Mouse (Mus musculus) cerebellum, adult 11 months (tissue): Measurements from ENCODE around the gene Ccdc167.
A peak's percentile ranks its signal among the peaks of the same experiment; 100 is the strongest.

Experiments
- DNase-seq: peaks from one replicate; pipeline ENCODE4 v3.0.0; 2022

Gene Ccdc167

DNA sequence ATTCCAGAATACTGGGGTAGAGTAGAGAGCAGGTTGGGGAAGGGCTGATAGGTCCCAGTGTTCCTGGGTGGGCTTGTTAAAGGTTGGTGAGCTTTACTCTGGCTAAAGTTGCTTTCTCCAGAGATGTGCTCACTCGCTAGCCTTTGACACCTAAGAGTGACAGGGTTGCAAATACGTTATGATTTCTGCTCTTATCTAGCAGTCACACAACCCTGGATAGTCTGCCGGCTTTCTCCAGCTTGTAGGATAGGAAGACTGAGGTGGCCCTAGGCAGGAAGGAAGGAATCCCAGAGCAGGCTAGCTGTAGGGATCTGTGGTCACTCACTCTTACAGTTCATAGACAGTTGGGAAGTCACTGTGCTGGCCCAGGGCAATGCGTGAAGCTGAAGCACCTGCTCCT lies 32.6 kb downstream of the Ccdc167 start:
- DNase-seq, result no peak

GRCm38 (mm10) chr17:29683127-29683526 lies 33.7 kb downstream of the Ccdc167 start:
- DNase-seq, result no peak

DNA sequence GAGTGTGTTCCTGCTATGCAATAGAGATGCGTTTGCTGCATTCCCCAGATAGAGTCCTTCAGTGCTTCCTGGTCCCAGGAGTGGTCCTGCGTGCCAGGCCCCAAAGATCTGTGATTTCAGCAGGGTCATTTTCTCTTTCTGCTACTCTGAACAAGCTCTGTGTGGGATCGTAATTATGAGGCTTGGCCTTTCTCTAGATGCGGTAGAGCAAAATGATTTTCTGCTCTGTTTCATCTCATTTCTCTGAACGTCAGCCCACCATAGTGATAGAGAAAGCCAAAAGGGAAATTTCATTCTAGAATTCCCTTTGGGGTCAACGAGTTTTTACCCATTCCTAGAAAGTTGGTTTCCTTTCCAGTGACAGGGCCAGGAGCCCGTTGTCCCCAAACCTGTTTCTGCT lies 34.6 kb downstream of the Ccdc167 start:
- no peak for DNase-seq

- DNase-seq, result no peak
These were observed 35.2 kb downstream of the Ccdc167 start for GRCm38 (mm10) chr17:29681669-29682068.

DNA sequence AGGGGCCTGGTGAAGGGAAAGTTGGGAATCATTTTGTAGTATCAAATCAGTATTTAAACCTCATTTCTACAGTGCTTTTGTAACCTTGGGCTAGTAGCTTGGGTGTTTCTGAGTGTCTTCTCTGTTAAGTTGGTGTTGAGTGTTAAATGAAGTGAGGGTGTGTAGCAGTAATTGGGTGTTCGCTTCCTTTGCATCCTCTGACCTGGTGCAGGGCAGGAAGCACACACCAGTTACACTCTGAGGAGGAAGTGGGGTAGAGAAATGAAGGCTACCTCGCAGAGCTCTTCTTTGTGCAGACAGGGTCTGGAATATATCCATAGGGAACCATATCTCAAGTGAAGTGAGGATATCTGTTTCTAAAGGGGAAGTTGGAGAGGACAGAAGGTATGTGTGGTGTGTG lies 35.9 kb downstream of the Ccdc167 start:
- no peak for DNase-seq

DNA sequence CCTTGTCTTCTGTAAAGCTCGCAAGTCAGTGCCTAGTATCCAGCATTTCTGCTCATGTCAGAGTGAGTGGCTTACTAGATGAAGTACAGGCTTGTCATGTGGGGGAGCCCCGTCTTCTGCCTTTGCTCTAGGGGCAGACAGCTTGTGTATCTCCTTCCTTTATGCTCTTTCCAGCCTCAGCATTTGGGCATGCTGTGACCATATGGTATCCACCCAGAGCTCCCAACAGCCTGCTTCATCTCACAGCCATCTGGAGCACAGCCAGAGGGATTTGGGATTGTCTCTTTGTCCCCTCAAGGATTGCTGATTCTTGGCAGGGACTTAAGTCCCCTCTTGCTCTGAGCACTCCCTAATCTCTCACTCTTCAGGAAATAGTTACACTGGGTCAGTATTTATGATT lies 36.7 kb downstream of the Ccdc167 start:
- peak; percentile 97 for DNase-seq

DNA sequence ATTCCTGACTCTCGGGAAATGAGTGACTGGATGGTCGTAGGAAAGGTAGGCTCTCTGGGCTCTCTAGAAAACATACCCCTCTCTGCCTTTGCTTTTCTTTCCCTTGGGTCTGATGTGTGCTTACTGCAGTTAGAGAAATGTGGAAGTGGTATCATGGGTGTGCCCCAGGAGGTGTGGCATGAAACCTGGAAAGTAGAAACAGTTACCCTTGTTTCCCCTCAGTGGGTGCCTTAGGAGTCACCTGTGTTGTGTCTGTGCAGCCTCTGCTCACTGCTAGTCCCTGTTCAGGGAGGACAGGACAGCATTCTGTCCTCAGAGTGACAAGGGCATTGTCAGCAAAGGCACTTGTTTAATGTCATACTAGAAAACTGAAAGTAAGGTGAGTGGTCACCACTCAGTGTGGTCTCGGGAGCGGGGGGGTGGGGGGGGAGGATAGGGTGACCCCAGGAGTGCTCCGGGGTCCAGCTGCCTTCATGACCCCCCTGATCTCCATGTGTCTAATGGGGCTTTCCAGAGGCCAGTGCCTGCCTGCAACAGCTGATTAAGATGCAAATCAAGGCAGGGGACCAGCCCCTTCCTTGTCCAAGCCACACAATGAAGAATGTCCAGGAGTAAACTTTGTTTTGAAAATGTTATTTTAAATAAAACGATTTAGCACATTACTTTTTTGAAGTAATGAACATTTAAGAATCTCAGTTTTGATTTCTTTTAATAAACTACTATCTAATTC lies 37.6 kb downstream of the Ccdc167 start:
- DNase-seq, result no peak

DNA sequence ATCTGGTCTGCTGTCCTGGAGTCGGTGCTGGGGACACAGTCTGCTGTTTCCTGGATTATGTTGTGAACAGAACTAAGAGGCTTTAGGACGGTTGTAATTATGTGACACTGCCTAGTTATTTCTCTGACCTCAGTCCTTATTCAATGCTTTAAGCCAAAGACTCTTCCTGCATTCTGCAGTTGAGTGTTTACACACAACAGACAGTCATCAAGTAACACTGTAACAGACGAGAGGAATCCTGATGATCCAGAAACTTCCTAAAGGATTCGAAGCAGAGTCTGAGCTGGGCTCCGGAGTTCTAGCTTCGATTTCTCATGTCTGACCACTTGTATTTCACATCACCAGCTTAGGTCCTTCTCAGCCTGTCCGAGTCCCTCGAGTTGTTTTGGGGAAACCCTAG lies 38.3 kb downstream of the Ccdc167 start:
- DNase-seq, result no peak

DNA sequence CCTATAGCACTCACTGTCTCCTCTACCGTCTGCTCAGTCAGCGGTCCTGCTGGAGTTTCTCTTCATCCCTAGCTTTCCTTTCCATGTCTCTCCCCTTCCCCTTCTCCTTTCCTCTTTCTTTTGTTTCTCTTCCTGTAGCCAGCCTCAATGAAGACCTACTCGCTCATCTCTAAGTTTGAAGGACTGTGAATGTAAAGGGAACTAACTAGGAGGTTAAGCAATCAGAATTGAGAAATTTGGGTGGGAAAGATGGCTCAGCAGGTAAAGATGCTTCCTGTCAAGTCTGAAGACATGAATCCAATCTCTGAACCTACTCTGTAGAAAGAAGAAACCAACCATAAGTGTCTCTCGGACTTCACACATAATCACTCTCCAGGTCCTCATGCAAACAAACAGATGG lies 43.5 kb downstream of the Ccdc167 start:
- no peak for DNase-seq

GRCm38 (mm10) chr17:29671021-29671420 lies 45.8 kb downstream of the Ccdc167 start:
- DNase-seq, result no peak

DNA sequence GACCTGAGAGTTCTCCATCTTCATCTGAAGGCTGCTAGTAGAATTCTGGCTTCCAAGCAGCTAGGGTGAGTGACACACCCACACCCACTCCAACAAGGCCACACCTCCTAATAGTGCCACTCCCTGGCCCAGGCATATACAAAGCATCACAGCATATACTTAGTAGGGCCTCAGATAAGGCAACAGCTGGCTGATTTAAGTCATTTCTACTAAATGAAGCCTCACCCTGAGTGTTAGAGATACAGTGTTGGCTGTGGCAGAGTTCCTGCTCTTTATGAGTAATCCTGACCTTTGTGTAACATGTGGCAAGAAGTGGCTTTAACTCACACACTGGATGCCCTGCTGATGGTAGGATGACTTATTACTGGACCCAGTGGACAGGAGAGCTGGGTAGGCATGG lies 46.9 kb downstream of the Ccdc167 start:
- no peak for DNase-seq

GRCm38 (mm10) chr17:29669030-29669429 lies 47.8 kb downstream of the Ccdc167 start:
- DNase-seq, result no peak

- peak; percentile 81 for DNase-seq
These were observed 48.5 kb downstream of the Ccdc167 start for GRCm38 (mm10) chr17:29668051-29668986.

DNA sequence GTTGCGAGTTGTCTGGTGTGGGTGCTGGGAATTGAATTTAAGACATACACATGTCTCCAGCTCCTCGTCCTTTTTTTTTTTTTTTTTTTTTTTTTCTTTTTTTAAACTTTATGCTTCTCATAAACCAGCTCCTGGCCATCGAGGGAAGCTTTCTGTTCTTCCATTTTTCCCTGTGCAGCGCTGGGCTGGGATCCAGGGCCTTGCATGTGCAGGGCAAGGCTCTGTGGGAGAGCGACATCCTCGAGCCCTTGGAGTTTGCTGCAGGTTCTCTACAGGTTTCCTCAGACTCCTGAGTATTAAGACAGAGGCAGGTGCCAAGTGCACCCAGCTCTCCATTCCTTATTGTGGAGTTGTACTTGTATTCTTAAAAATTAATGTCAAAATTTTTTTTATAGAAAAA lies 54.7 kb downstream of the Ccdc167 start:
- no peak for DNase-seq

DNA sequence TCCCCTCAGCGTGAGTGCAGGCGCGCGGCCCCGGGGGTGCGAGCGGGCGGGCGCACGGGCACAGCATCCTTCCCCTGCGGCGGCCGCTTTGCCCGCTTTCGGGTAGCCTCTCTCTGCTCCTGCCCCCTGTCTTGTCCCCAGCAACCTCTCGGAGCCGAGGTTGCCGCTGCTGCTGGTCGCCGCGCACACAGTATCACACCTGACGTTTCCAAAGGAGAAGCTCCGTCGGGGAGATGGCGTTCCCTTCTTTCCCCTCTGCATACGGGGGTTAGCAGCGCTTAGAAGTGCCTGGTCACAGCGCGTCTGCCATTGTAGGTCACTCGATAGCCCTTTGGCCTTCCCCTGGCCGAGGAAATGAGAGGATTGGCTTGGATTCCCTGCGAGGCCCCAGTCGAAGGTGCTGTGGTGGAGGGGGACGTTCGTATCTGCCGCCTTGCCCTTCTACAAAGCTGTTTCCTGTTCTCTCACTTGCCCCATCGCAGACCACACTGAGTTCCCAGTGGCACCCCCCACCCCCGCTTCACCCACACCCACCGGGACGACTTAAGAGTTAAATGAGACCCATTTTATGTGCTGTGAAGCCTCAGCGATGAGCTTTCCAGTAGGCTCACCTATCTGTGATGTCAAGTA lies 56.0 kb downstream of the Ccdc167 start:
- DNase-seq, result no peak

- DNase-seq, result peak; percentile 95
These were observed 56.6 kb downstream of the Ccdc167 start, which contains the start of gene Cmtr1 for GRCm38 (mm10) chr17:29660076-29660761. Gene Cmtr1 (plus strand): TSS chr17:29660595.

DNA sequence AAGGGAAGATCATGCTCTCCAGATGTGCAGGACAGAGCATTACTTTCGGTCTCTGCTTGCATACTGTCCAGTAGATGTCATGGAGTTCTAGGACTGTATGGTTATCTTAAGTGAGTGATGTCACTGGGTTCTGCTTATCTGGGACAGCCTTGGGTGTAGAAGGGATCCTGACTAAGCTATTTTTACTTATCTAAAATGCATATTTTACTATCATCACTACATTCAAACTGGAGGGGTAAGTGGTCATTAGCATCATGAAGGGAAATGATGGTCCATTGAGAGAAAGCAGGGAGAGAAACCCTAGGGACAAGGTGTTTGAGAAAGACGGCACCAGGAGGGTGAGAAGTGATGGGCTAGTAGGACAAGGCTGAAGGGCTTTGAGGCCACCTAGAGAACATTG lies 58.6 kb downstream of the Ccdc167 start:
- DNase-seq, result no peak

DNA sequence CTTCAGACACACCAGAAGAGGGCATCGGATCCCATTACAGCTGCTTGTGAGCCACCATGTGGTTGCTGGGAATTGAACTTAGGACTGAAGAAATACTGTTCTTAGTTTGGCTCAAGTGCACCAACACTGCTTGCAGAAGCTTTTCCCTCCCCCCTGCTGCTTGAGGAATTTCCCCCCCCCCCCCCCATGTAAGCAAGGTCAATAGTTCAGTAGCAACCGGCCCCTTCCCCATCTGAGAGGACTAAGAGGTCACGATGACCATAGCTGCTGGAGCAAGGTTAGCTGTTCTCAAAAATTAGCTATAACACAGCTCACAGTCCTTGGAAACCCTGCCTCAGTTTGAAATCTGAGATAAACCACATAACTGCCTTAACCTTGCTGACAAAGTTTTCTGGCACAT lies 74.6 kb downstream of the Ccdc167 start:
- no peak for DNase-seq

- no peak for DNase-seq
These were observed 75.9 kb downstream of the Ccdc167 start for GRCm38 (mm10) chr17:29640971-29641370.

DNA sequence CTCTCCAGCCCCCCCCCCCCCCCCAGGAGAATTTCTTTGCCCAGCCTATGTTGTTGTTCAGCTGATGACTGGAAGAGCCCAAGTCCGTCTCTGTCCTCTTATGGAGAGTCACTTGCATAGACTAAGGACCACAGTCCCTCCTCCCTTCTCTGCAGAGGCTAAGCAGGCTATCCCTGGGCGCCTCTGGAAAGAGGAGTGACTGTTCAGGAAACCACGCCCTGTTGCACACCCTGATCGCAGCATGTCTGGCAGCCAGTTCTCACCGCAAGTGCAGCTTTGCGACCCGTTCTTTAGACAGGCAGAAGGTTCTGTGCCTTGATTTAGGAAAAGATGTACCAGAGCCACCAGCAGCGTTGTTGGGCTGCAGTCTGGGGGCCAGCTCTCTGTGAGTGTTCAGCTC lies 78.9 kb downstream of the Ccdc167 start:
- DNase-seq, result no peak

DNA sequence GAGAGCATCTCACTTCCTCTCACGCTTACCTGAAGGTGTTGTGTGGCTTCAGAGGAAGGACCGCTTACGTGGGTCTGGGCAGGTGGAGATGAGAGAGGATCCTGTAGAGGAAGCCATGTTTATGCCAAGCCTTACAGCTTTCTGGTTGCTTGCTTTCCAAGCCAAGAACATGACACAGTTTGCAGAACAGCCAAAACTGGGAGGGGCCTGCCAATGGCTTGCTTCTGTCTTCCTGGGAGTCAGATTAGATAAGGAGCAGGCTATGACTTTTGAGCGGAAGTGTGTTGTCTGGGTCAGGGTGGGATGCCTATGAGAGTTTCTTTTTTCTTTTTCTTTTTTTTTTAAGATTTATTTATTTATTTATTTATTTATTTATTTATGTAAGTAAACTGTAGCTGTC lies 79.5 kb downstream of the Ccdc167 start:
- no peak for DNase-seq
